Mouse (Mus musculus) hindbrain, embryonic 14.5 days (tissue): ENCODE measurements around the gene Ajm1. TPM values are rescaled to one million over a fixed set of nuclear protein-coding genes. Genes with fewer than 3 reads are reported as not detected.
A peak's percentile ranks its signal among the peaks of the same experiment; 100 is the strongest.

Experiments used
- ATAC-seq: fragments of 200-750 bp; cut with Nextera tagmentation; 2 replicates; pipeline ENCODE4 v1.8.0; 2017; ENCODE audit warnings: moderate number of reproducible peaks, mild to moderate bottlenecking, moderate TSS enrichment, moderate library complexity; ENCODE audit not compliant: low FRiP score
- DNase-seq: peaks from one replicate; pipeline ENCODE4 v3.0.0-alpha.2; 2015; ENCODE audit warnings: low spot score
- H3K27ac ChIP-seq: fragments of 300-500 bp; sonication (generic); 2 replicates; pipeline ENCODE4 v1.5.1; 2014; ENCODE audit warnings: mild to moderate bottlenecking, moderate library complexity
- H3K27me3 ChIP-seq: fragments of 300-500 bp; sonication (generic); 2 replicates; pipeline ENCODE4 v1.6.1; 2014; ENCODE audit warnings: mild to moderate bottlenecking, low read length, mixed read lengths; ENCODE audit not compliant: control insufficient read depth, insufficient read depth
- H3K36me3 ChIP-seq: fragments of 300-500 bp; sonication (generic); replicated peaks from 2 replicates; pipeline ENCODE4 v1.6.1; 2014; ENCODE audit not compliant: control insufficient read depth, insufficient read depth
- H3K4me1 ChIP-seq: fragments of 300-500 bp; sonication (generic); replicated peaks from 2 replicates; pipeline ENCODE4 v1.6.1; 2014; ENCODE audit warnings: antibody characterized with exemption, low read length, mixed read lengths; ENCODE audit not compliant: control insufficient read depth, insufficient read depth
- H3K4me2 ChIP-seq: fragments of 300-500 bp; sonication (generic); replicated peaks from 2 replicates; pipeline ENCODE4 v1.6.1; 2014; ENCODE audit warnings: mild to moderate bottlenecking, moderate library complexity
- H3K4me3 ChIP-seq: fragments of 300-500 bp; sonication (generic); replicated peaks from 2 replicates; pipeline ENCODE4 v1.5.1; 2014; ENCODE audit warnings: mild to moderate bottlenecking, low read length
- H3K9ac ChIP-seq: fragments of 300-500 bp; sonication (generic); 2 replicates; pipeline ENCODE4 v1.6.1; 2014
- H3K9me3 ChIP-seq: fragments of 300-500 bp; sonication (generic); 2 replicates; pipeline ENCODE4 v1.6.1; 2016; ENCODE audit warnings: low read length; ENCODE audit not compliant: control insufficient read depth
- WGBS: fragments of 180-500 bp; shearing (Covaris S2); extraction: QIAGEN DNeasy Blood & Tissue Kit; methylation state at CpG from one replicate; pipeline ENCODE4 v1.1.7; 2014; 5-methylcytosine and 5-hydroxymethylcytosine counted together
- polyA plus RNA-seq: library from polyadenylated mRNA; unstranded; fragments of >200 nt; fragmentation: Nextera tagmentation; extraction: Ambion mirVana; gene quantifications from 2 replicates; pipeline ENCODE4 v1.2.1, GENCODE M21; 2014

The Ajm1 gene
- polyA plus RNA-seq, 1 experiment from 2014 or later, result 12.7 TPM

DNA sequence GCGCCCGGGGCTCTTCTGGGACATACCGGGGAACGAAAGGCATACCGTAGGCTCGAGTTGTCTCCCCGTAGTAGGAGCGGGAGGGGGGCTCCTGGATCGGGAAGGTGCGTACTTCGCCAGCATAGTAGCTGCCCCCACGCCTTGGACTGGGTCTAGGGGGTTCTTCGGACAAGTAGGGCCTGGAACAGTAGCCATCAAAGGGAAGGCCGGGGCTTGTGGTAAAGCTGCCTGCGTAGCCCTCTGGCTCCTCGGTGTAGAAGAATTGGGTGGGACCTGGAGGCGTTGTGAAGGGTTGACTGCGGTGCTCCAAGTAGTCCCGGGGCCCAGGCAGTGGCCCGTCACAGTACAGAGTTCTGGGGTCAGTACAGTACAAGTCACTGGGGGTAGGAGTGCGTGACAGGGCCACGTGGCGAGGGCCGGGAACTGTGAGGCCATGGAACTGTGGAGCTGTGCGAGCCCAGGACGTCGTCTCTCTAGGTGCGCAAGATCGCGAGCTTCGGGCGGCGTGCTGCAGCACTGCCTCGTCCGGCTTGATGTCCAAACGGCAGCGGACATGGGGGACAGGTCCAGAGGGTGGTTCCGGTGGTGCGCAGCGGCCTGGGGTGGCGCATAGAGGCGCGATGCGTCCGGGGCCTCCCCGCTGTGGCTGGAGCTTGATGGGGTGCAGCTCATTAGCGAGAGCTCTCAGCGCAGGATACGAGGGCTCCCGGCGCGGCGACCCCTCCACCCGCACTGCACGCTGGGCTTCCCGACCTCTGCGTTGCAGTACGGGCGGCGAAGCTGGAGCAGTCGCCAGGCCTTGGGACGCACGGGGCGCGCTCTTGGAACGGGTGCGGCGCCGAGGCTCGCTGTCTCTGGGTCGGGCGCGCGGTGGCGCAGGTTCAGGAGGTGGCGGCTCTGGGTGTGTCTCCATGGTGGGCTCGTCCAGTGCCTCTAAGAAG lies 2.5 kb downstream of the Ajm1 start:
- Histone ChIP-seq H3K27ac (no peak overlapping the region), H3K4me3 (peak overlapping the region; percentile 14), H3K9ac (no peak overlapping the region), H3K27me3 (peaks cover 56% of the 10 kb centered on the region), H3K9me3 (no peaks in the 10 kb centered on the region), H3K4me2 (peak overlapping the region; percentile 33), H3K36me3 (peaks cover 29% of the 10 kb centered on the region), H3K4me1 (peaks cover 42% of the 10 kb centered on the region)
- 8% methylated on average over 77 of the region's 77 CpGs for WGBS
- no peak for DNase-seq
- no peak for ATAC-seq

DNA sequence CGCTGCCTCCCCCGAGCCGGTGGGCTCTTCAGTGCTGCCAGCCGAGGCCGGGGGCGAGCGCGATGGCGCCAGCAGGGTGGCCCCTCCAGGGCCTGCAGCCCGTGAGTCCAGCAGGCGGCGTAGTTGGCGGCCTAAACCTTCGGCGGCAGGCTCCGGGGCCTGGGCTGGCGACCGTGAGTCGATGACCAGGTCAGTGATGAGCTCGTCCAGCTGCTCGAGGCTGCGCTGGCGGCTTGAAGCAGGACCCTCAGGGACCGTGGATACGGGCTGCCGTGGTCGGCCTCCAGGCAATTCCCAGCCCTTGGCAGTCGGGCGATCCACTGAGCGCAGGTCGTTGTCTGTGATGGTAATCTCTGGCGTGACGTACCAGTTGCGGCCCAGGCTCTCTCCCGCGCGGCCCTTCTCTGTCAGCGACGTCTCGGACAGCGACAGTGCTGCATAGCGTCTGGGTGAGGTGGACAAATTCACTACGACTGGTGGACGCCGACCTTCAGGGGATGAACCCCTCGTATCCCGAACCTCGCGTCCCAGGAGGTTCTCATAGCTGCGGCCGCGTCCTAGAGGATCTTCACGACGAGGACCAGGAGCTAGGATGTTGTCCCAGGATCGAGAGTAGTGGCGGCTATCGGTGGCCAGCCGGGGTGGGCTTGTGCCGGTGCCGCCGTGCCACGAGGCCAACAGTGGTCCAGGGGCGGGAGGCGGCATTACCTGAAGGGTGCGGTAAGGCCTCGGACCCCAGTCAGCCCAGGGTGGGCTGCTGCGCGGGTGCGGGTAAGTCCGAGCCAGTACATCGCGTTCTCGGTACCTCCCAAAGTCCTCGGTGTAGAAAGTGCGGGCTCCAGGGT lies 3.4 kb downstream of the Ajm1 start:
- peak overlapping the region; percentile 31; the same call in 1 of the 2 replicates for H3K9ac ChIP-seq
- H3K27ac ChIP-seq, result no peak overlapping the region
- peaks cover 56% of the 10 kb centered on the region for H3K27me3 ChIP-seq
- peak overlapping the region; percentile 19 for H3K4me2 ChIP-seq
- DNase-seq (no peak), ATAC-seq (no peak)
- peak overlapping the region; percentile 14 for H3K4me3 ChIP-seq
- peaks cover 51% of the 10 kb centered on the region for H3K4me1 ChIP-seq
- no peaks in the 10 kb centered on the region for H3K9me3 ChIP-seq
- peaks cover 20% of the 10 kb centered on the region for H3K36me3 ChIP-seq
- WGBS, result 8% methylated on average over 74 of the region's 75 CpGs

GRCm38 (mm10) chr2:25576965-25577891 lies 4.3 kb downstream of the Ajm1 start:
- 16% methylated on average over 92 of the region's 92 CpGs for WGBS
- Histone ChIP-seq H3K4me1 (peaks cover 43% of the 10 kb centered on the region), H3K4me2 (peak overlapping the region; percentile 19), H3K27ac (no peak overlapping the region), H3K9me3 (no peaks in the 10 kb centered on the region), H3K27me3 (peaks cover 56% of the 10 kb centered on the region), H3K9ac (no peak overlapping the region; the same call in 1 of the 2 replicates), H3K4me3 (peak overlapping the region; percentile 14), H3K36me3 (peaks cover 14% of the 10 kb centered on the region)
- no peak for ATAC-seq
- DNase-seq, result no peak

- no peak overlapping the region; the same call in 1 of the 2 replicates for H3K4me2 ChIP-seq
- ATAC-seq (no peak), DNase-seq (no peak)
- peaks cover 14% of the 10 kb centered on the region for H3K36me3 ChIP-seq
- H3K27me3 ChIP-seq, result peaks cover 56% of the 10 kb centered on the region
- 72% methylated on average over 16 of the region's 16 CpGs for WGBS
- peaks cover 40% of the 10 kb centered on the region for H3K4me1 ChIP-seq
- no peaks in the 10 kb centered on the region for H3K9me3 ChIP-seq
- no peak overlapping the region for H3K9ac ChIP-seq
- H3K27ac ChIP-seq, result no peak overlapping the region
- H3K4me3 ChIP-seq, result no peak overlapping the region
These were observed 5.3 kb downstream of the Ajm1 start for GRCm38 (mm10) chr2:25576028-25576850.

GRCm38 (mm10) chr2:25575432-25576027 lies 6.0 kb downstream of the Ajm1 start:
- Histone ChIP-seq H3K4me3 (peak overlapping the region; percentile 51), H3K9ac (peak overlapping the region; percentile 56), H3K36me3 (peaks cover 14% of the 10 kb centered on the region), H3K9me3 (no peaks in the 10 kb centered on the region), H3K4me1 (peaks cover 33% of the 10 kb centered on the region), H3K27me3 (peaks cover 52% of the 10 kb centered on the region), H3K4me2 (peak overlapping the region; percentile 90), H3K27ac (peak overlapping the region; percentile 85)
- 15% methylated on average over 21 of the region's 21 CpGs for WGBS
- DNase-seq (no peak), ATAC-seq (no peak)

DNA sequence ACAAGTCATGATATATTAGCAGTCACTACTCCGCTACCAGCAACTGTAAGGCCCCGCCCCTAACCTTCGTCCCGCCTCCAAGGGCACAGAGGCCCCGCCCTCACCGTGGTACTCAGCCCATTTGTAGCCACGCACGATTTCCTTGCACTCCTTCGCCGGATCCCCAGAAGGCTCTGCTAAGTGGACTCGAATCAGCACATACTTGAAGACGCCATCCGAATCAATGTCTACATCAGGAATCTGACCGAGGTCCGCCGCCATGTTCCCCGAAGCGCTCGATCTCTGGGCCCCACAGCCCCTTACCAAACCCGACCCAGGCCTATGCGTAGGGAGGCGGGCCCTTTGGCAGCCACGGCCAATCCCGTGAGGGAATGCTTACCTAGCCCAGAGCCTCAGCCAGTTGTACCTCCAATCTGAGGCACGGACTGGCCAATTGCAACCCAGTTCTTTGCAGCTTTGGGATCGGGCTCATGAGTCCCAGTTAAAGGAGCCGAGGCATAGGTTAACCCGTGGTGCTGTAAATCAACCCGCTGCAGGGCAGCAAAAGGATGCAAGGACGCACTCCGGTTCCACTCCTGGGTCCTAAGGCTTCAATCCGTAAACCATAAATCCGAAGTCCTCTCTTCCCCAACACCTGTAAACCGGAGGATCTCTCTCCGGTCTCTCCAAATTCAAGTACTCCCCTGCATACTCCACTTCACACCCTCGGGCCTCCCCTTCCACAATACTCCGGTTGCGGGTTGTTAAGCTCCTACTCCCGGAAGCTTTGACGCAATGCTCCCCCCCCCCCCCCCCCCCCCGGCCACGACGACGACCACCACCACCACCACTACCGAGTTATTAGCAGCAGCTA lies 6.8 kb downstream of the Ajm1 start, which contains the start of the genes Mamdc4 and Phpt1:
TSS of gene Mamdc4 (minus strand) at position 267 of the 853 bp plus-strand sequence.
TSS of gene Phpt1 (minus strand) at position 646 of the 853 bp plus-strand sequence.
- Histone ChIP-seq H3K27me3 (peaks cover 44% of the 10 kb centered on the region), H3K4me3 (peak within 1 kb of the TSS; percentile 51), H3K9me3 (no peaks in the 10 kb centered on the region), H3K36me3 (peaks cover 16% of the 10 kb centered on the region), H3K4me2 (peak within 1 kb of the TSS; percentile 90), H3K27ac (peak within 1 kb of the TSS; percentile 85), H3K4me1 (peaks cover 28% of the 10 kb centered on the region), H3K9ac (peak within 1 kb of the TSS; percentile 56)
- WGBS, result under 1% methylated on average over 42 of the region's 45 CpGs
- ATAC-seq (peak; percentile 99), DNase-seq (peak; percentile 97)

DNA sequence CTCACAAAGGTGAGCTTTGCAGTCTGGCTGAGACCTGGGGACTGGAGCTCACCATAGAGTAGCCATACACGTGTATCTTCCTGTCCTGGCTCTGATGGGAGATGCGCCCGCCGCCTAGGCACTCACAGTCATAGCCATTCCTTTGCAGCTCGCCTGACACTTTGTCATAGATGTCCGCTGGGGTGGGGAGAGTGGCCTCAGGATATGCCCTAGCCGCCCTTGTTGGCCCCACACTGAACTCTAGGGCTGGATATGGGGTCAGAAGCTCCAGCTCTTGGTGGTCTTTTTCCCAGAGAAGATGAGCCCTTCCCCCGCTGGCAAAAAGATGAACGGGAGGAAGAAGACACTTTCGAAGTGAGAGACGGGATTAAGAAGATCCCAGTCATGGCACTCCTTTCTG lies 7.4 kb downstream of the Ajm1 start:
- Histone ChIP-seq H3K4me3 (peak overlapping the region; percentile 51), H3K36me3 (peaks cover 23% of the 10 kb centered on the region), H3K9ac (peak overlapping the region; percentile 55), H3K9me3 (no peaks in the 10 kb centered on the region), H3K4me1 (peaks cover 21% of the 10 kb centered on the region), H3K4me2 (peak overlapping the region; percentile 90), H3K27ac (peak overlapping the region; percentile 85), H3K27me3 (peaks cover 38% of the 10 kb centered on the region)
- ATAC-seq (no peak), DNase-seq (no peak)
- WGBS, result 21% methylated on average over 11 of the region's 11 CpGs
